Mouse (Mus musculus): Measurements from ENCODE around the gene Ccdc69.

Ccdc69 gene

DNA sequence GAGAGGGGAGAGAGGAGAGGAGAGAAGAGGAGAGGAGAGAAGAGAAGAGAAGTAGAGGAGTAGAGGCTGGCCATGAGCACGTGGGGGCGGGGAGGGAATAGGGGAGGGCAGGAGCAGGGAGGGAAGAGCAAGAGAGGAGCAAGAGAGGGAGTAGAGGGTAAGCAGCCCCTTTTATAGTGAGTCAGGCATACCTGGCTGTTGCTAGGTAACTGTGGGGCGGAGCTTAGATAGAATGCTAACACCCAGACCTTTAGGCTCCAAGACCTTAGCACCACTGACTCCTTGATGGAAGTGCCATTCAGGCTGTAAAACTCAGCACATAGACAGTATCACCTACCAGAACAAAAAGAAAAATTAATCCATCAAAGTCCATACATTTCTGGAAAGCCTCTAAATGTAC is 41.3 kb downstream of the Ccdc69 start:
- DNase-seq, result no peak

DNA sequence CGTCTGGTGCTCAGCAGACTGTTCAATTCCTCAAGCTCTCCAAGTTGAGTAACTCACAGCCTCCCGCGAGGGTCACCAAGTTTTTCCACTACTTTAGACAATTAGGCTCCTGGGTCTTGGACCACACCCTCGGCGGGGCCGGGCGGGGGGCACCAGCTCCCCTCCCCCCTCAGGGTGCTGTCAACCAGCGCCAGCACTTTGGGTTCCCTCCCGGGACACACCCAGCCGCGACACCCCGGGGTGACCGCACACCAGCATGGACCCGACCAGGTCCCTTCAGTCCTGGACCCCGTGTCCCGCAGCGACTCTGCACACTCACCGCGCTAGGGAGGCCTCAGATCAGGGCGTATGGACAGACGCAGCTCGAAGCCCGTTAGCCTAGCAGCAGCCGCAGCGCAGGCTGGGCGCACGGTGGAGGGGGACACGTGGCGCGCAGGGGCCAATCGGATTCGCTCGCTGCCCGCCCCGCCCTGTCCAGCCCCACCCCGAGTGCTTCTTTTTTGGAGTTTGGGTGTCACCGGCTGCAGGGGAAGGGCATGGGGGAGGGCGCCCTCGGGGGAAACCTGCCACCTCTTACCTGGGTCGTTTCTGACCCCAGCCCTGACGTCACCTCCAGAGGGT is 44.8 kb downstream of the Ccdc69 start, which contains the start of gene Anxa6:
Anxa6 (minus strand) TSS at position 406 of the 621 bp plus-strand sequence.
- peak; percentile 81 to 86 for DNase-seq

DNA sequence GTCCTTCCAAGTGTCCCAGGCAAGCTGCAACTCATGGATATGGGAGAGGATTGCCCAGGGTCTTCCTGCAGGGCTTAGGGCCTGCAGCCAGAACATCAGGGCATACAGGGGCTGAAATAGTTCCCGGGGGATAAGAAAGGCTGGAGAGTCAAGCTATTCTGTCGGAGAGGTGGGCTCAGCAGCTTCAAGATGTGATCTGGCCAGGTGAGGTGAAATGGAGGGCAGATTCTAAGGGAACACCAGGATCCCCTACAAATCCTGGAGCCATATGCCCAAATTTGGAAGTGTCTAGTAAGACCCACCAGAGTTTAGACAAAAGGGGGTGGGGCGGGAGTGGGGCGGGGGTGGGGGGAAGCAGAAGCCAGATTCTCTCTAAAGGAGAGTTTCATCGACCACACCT is 45.6 kb downstream of the Ccdc69 start:
- DNase-seq, result no peak

DNA sequence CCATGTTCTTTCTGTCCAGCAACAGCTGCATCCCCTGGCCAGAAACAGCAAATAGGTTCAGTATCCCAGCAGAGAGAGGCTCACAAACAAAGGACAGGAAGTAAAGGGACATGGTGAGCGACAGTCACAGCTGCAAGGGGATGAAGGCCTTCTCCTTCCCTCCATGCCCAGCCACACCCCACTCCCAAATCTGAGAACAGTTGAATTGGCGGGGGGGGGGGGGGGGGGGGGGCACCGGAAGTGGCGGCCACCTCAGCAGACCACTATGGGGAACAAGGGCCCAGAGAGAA is 46.0 kb downstream of the Ccdc69 start:
- DNase-seq, result no peak

DNA sequence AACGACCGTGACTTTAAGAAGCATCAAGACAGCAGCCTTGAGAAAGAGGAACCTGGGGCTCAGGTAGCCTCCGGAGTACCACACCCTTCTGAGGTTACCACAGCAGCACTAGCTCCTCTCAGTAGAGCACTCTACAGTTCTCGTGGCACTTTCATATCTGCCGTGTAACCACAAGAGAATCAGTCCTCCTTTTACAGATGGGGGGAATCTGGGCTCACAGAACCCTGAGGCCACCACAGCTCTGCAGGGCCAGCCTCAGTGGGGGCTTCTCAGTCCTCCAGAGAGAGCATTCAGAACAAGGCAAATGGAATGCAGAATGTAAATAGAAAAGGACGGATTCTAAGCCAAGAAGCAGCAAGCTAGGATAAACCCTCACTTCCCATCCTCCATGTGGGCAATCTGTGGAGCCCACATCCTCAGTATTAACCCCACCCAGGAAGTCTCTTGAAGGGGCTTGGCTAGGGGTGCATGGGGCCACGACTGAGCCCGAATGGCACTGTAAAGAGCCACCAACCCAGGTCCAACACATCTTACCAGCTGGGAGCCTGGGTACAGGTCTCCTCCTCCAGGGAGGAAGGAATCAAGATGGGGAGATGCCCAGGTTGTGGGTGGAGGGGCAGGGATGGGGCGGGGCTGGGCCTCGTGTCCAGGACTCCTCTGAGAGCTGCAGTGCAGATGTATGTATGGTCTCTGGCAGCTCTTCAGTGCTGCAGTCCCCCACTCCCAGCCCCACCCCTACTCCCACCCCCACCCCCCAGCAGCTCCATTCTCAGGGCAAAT is 46.5 kb downstream of the Ccdc69 start:
- DNase-seq, result no peak

DNA sequence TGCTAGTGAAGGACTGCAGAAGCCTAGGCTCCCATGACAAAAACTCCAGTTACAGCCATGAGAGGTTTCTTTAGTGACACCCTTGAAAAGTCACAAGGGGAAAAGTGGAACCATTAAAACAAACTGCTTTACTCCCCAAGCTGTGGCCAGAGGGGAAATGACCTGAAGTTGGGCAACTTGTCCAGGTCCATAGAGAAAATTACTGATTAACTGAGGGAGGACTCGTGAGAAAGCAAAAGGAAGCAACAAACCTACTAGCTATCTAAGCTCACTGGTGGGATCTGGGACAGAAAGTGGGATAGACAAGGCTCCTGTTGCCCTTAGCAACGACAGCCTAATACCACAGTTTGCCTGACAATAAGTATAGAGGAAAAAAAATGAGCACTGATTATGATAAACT is 49.4 kb downstream of the Ccdc69 start:
- no peak for DNase-seq

DNA sequence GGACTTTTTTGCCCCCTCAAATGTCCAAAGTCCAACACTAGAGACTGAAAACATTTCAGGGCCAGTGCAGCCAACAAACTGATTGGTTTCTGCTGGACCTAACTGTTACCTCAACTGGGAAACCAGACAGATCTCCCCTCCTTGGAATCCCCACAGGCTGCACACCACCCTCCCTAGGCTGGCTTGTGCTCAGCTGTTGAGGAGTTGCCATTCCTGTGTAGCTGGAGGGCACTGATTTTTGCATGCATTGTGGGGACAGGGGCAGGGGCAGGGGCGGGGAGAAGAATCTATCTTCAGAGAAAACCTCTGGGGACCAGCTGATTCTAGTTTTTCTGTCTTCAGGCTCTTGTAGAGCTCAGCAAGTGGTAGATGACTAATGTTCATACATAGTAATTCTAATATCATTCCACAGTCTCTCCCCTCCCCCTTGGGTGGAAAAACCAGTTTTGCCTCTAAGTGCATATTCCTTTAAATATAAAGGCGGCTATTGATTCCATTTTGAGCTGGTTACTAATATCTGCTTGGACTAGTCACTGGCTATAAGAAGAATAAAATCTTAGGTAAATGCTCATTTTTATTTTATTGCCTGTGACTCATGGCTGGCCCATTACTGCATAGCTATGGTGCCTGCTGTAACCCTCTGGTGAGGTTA is 50.6 kb downstream of the Ccdc69 start:
- DNase-seq, result no peak

DNA sequence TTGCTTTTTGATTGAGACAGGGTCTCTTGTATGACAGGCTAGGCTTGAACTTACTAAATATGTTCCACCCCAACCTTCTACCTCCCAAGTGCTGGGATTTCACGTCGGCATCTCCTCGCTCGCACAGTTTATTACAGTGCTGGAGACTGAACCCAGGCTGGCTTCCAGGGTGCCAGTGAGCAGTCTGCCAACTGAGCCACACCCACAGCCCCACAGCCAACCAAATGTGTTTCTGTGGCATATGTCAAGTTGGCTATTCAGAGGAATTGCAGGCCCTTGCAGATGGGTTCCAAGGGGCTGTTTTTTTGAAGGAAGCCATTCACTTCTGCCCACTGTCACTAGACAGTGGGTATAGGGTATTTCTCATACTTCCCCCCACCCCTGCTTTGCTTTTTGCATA is 52.0 kb downstream of the Ccdc69 start:
- peak; percentile 59 to 75 for DNase-seq

DNA sequence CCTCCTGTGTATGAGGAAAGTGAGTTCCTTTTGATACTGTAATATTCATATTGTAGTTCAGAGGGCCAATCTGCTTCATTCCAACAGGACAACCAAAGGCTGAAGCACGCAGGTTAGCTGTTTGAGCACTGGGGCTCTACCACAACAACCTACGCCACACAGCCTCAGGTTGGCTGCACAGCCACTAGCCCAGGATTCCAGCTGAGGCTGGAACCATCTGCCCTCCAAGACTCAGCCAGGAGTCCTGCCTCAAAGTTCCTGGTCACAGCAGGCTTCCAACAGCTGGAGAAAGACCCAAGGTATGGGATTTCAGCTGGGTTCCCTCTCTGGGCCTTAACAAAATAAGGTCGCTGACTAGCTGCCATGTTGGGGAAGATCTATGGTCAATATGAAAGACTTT is 54.3 kb downstream of the Ccdc69 start:
- DNase-seq, result no peak

DNA sequence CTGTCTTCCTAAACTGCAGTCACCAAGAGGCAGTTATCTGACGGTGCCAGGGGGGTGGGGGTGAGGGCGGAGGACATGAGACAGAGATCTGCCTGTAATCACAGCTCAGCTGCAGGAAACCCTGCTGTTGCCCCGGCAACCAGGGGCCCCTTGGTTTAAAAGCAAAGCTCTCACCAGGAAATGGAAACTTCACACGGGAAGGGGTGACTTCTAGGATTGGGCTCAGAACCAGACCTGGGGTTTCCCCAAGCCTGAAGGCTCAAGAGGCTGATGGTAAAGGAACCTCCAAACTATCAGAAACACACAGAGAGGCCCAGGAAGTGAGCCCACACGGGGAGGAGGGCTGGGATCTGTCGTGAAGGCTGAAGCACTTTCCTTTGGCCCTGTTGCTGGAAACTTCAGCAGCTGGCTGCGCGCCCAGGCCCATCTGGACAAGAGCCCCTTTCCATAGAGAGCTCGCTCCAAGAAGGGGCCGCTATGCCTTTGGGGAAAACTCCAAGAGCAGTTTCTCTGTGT is 54.8 kb downstream of the Ccdc69 start:
- peak; percentile 62 to 70 for DNase-seq

DNA sequence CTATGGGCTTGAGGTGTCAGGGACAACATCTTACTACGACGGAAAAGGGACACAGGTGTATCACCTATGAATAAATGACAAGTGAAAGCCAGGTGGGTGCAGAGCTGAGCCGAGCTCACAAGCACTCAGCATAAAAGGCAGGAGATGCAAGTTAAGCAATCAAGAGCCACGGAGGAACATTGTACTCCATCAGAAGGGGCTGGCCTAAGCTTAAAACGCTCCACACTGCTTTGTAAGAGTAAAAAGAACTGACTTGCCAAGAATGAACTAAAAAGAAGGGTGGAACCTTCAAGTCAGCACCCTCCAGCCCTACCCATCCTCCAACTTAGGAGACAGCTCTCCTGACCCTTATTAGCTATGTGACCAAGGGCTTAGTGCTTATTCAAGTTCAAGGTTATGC is 55.4 kb downstream of the Ccdc69 start:
- no peak for DNase-seq

DNA sequence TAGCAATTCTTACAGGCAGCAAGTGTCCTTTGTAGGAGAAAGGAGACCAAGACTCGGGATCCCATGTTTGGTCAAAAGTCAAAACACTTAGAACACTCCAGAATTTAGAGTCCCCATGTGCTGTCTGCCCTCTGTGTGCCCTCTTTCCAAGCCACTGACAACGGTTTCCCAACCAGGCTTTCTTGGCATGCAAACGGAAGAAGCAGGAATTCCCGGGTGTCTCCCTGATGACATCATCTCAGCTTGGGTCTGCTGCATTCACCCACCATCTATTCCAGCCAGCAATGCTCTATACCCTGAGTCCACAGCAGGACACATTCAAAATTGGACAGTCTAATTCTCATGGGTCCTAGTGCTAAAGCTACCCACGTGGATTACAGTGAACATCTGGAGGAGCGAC is 56.1 kb downstream of the Ccdc69 start:
- DNase-seq, result no peak

DNA sequence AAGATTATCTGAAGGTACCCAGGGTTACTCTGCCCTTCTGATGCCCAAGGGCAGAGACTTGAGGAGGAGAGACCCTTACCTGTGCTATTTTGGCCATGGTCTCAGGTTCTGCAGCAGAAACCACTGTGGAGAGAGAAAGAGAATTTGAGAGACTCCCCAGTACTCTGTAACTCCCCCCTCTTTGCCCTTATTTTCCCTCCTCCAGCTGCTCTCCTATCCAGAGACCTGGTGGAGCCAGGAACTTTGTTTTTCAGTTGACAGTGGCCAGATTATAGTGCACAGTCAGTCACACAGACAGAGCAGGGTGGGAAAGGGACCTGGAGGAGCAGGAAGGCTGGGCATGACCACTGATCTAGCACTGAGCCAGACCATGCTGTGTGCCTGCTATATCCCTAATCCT is 56.5 kb downstream of the Ccdc69 start:
- no peak for DNase-seq

DNA sequence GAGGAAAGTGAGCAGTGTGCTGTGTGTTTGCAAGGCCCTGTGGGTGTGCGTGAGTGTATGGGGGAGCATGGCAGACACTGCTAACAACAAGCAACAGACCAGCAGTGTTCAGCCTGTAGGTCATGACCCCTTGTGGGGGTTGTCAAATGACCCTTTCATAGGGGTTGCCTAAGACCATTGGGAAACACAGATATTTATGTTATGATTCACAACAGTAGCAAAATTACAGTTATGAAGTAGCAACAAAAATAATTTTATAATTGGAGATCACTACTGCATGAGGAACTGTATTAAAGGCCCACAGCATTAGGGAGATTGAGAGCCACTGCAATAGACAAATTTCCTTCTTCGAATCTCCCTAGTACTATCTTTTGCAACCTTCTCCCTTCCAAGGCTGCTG is 58.2 kb downstream of the Ccdc69 start:
- no peak for DNase-seq

DNA sequence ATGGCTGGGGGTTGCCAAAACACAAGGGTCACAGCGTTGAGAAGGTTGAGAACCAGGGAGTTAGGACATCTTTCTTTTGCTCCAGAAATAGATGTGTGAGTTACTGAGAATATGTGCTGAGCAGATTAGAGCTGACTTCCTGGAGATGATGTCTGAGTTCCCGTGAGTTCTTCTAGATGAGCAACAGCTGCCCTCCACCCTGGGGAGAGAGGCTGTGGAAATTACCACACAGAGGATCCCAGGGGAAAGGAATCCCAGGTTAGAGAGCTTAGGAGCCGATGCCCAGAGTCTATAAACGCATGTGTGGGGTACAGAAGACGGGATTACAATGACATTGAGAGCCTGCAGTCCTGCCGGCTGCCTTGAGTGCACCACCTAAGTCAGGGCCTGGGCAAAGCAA is 59.9 kb downstream of the Ccdc69 start:
- no peak for DNase-seq

DNA sequence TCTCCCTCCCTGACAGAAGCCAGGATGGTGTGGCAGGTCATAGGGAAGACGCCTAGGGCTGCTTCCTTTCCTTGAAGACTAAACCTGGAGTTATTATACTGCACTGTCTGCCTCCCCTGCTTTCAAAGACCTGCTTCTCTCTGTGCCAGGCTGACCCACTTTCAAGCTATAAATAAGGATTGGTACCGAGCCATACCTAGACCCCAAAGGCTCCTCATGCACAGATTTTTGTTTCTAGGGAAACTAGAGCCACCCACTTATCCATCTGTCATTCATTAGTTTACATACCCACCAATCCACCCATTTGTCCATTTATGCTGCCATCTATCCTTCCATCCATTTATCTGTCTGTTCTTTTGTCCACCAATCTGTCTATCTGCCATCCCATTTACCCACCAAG is 60.7 kb downstream of the Ccdc69 start:
- no peak for DNase-seq

DNA sequence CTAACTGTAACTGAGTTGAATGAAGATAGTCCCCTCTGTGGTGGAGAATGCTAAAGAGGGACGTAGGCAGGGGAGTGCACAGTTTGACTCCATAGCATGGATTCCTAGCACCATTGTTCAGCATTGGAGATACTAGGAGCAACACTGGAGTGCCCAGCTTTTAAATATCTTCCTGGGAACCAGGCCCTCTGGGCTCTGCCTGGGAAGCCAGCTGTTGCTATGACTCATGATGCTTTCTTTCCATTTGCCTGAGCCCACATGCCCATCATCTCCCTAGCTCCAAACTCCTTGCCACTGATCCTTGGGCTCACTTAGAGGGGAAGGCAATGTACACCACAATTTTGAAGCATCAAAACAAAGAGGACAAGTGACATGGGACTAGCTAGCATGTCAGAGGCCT is 61.2 kb downstream of the Ccdc69 start:
- DNase-seq, result no peak

DNA sequence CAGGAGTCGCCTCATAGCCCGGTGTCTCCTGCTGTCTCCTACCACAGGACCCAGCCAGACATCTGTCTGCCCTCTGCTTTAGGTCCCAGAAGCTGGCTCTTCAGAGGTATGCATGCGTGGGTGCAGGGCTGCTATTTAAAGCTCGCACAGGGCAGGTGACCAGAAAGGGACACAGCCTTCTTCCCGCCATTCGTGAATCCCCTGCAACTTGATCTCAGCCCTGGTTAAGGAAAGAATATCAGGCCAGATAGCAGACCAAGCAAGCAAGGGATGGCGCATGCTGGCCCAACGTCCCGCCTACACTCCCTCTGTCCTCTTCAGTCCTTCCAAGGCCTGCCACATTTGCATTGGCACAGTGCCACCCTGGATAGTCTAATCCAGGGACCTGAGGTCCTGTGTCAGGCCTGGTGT is 62.1 kb downstream of the Ccdc69 start:
- DNase-seq, result peak; percentile 88 to 91

DNA sequence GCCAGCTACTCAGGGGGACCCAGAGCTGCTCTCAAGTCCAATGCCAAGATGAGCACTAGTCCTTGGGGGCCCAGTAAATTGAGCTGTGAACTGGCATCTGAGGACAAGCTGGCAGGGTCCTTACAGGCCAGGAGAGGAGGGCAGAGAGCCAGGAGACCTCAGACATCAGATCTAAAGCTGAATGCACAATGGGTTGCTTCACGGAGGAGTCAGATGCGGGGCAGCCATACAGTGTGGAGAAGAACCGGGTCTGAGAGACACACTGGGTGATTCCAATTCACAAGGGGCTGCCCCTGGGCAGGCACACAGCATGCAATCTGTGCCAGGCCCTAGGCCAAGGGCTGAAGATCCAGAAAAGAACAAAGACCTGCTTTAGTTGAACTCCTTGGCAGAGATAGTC is 62.7 kb downstream of the Ccdc69 start:
- peak; percentile 74 to 77 for DNase-seq

DNA sequence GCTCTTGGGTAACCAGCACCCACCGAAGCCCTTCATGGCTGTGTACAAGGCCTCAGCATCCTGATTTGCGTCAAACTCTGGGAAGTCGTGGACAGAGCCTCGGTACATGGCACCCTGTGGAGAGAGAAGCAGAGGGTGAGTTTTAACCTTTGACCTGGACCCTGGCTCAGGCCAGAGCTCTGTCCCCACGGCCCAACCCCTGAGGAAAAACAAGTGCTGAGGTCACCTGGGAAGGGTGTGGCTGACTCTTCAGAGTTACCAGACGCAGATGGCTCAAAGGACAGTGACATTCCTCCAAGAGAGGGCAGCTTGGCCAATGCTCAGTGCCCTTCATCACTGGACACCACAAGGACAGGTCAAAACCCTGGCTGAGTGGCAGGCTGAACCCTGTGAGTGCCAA is 64.1 kb downstream of the Ccdc69 start:
- no peak for DNase-seq

DNA sequence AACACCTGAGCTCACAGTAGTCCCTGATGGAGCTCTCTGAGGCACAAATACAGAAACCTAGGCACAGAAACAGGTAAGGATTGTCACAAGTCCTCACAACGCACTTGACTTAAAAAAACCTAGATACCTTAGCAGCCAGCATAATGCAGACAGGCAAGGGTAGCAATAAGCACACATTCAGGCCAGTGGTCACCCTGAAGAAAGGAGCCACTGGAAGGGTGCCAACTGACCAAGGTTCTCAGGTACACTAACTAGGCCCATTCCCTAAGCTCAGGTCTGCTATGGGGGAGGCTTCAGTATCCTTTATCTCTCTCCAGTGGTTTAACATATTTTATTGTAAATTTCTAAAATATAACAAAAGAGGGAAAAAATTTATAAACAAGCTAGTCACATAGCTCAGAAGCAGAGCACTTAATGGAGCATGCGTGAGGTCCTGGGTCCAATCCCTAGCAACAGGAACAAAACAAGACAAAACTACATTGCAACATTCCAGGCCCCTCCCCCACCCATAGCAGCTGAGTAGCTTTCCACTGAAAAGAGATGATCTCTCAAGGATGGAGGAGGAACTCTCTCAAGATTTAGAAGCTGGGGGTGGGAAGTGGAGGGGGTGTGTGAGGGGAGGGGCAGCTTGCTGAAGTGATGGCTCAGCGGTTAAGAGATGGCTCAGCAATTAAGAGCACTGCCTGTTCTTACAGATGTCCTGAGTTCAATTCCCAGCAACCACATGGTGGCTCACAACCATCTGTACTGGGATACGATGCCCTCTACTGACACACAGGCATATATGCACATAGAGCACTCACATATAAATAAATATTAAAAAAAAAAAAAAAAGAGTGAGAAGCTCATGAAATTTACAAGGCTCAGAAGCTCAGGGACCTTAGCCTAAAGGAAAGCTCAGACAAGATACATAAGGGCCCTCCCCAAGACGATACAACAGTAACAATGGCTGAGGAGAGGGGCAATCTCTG is 65.1 kb downstream of the Ccdc69 start:
- no peak for DNase-seq

DNA sequence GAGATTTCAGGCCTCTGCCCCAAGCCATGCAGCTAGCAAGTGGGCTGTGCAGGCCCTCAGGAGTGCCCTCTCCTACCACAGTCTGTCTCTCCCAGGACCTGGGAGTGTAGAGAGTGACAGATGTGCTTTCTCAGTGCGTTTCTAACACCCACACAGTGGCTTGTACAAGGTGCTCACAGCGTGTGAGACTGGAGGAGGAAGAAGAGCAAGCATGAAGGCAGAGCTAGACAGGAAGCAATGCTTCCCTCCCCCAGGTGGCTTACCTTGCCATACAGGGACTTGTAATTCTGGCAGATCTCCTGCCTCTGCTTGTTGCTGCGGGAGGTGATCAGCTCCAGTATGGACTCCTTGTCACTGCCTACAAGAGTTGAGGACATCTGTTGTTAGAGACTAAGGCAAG is 66.5 kb downstream of the Ccdc69 start:
- no peak for DNase-seq

DNA sequence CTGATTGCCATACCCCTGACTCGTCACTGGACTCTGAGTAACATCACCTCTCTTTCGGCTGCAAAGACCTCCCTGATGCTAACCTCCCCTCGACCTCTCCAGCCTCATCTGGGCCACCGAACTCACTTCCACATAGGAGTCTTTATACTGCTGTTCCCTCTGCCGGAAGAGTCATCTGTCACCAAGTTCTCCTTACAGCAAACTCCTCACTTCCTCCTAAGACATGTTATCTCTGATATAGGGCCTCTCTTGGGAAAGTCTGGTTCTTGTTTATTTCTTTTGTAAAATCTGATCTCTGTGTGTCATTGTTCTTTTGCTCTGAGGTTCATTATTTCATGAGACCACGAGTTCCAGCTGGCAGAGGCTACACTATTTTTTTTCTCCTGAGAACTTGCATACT is 69.7 kb downstream of the Ccdc69 start:
- DNase-seq, result no peak
